ENCODE assay signal across 8 mouse cellular contexts in the genomic region with DNA sequence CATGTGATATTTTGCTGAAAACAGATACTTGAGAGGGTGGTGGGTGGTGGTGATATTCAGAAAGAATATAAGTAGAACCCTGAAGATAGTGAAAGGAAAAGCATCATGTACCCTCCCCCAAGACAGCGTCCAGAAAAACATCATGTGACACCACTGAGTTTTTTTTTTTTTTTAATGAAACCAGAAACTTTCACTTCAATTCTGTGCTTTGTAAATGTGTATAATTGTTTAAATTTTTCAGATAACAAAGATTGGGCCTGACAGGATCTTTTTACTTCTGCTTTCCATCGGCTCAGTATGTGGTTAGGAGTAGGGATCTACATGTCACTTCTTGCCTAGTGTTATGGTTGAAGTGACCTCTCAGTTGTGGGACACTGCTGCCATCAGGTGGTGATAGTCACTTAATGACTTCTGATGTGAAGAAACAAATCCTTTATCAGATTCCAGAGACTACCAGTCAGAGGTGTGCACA. TPM values are rescaled to one million over a fixed set of nuclear protein-coding genes. Genes with fewer than 3 reads are reported as not detected.
A peak's percentile ranks its signal among the peaks of the same experiment; 100 is the strongest.
DNase-seq lines count a peak whose midpoint lies in the region; ATAC-seq and TF ChIP-seq lines count a peak whose summit lies in the region.

No protein-coding gene starts in this region.

- no peak overlapping the region for H3K4me3 ChIP-seq in heart, embryonic 10.5 days
- H3K4me3 ChIP-seq in liver, postnatal 0 days (ENCODE audit: low read depth, low read length): no peak overlapping the region

- H3K4me1 ChIP-seq in heart, embryonic 10.5 days: no peaks in the 10 kb centered on the region
- H3K4me1 ChIP-seq in liver, postnatal 0 days (ENCODE audit: insufficient read depth): no peaks in the 10 kb centered on the region

- no peaks in the 10 kb centered on the region for H3K36me3 ChIP-seq in heart, embryonic 10.5 days
- no peaks in the 10 kb centered on the region for H3K36me3 ChIP-seq in liver, postnatal 0 days (replicated peaks; ENCODE audit: insufficient read depth, low read length)

- WGBS in heart, embryonic 10.5 days: 49% methylated on average over 2 of the region's 2 CpGs
- 24% methylated on average over 2 of the region's 2 CpGs for WGBS in liver, postnatal 0 days (ENCODE audit: insufficient replicate concordance)

- H3K9me3 ChIP-seq in heart, embryonic 10.5 days: no peaks in the 10 kb centered on the region
- H3K9me3 ChIP-seq in liver, postnatal 0 days (ENCODE audit: low read length): no peaks in the 10 kb centered on the region

- no peak overlapping the region for H3K27ac ChIP-seq in heart, embryonic 10.5 days
- no peak overlapping the region for H3K27ac ChIP-seq in liver, postnatal 0 days (ENCODE audit: low read depth)

- peak; percentile 90 for ATAC-seq in liver, postnatal 0 days

- no peak overlapping the region for H3K9ac ChIP-seq in liver, postnatal 0 days (replicated peaks)

- no peaks in the 10 kb centered on the region for H3K27me3 ChIP-seq in heart, embryonic 10.5 days (ENCODE audit: insufficient read depth, poor library complexity, severe bottlenecking)
- no peaks in the 10 kb centered on the region for H3K27me3 ChIP-seq in liver, postnatal 0 days (ENCODE audit: insufficient read depth, low read length)

- peak; percentile 90 for TF ChIP-seq CTCF in liver, postnatal 0 days (IDR thresholded peaks at IDR 0.05; ENCODE audit: low read depth)

- DNase-seq in ES-CJ7 (ENCODE audit: low read depth, low spot score): peak; percentile 96
- DNase-seq in adrenal gland, adult 18-20 months (ENCODE audit: low spot score in 2 of 2): peak; percentile 58 to 59
- DNase-seq in embryo, embryonic 11.5 days (ENCODE audit: low read depth, low spot score): peak; percentile 40
- peak; percentile 82 for DNase-seq in heart, embryonic 10.5 days (ENCODE audit: low spot score)
- peak; percentile 88 for DNase-seq in kidney, postnatal 36 days
- DNase-seq in liver, postnatal 0 days: peak; percentile 80
- peak; percentile 42 for DNase-seq in retina, adult 2 months (ENCODE audit: low read depth, low spot score)
- peak; percentile 57 to 64 for DNase-seq in thymus, postnatal 36 days

- peak overlapping the region; percentile 3; the same call in 1 of the 2 replicates for H3K4me2 ChIP-seq in liver, postnatal 0 days (ENCODE audit: low read depth, low read length)

- peak; percentile 24; the same call in 1 of the 2 replicates for TF ChIP-seq EP300 in liver, postnatal 0 days (IDR thresholded peaks at IDR 0.05; ENCODE audit: low read depth)

RNA-seq across cellular contexts. Expression of gene Bicd1, which starts 33.7 kb away (rescaled TPM):
- 1 to 10 TPM; 5.1 to 6.0 TPM for total RNA-seq in adrenal gland, adult 18-20 months (2021)
- polyA plus RNA-seq in heart, embryonic 10.5 days (2016; fragmentation: Nextera tagmentation; extraction: Ambion mirVana): 8.3 and 8.4 TPM in 2 replicates
- polyA plus RNA-seq in liver, postnatal 0 days (2015; fragmentation: Nextera tagmentation; extraction: Ambion mirVana): 0.45 and 0.78 TPM in 2 replicates

Comparison
In these comparisons a context has a peak if more than half of its experiments do, and no peak if none do; other contexts are left out.
1. DNase-seq: peak in every context shown above with its lines; median percentile 96 in ES-CJ7; 88 in kidney, postnatal 36 days; 82 in heart, embryonic 10.5 days; 80 in liver, postnatal 0 days; 60 in thymus, postnatal 36 days; 58 in adrenal gland, adult 18-20 months; 42 in retina, adult 2 months; 40 in embryo, embryonic 11.5 days.